Comparison of ENCODE assay signal across 10 mouse cellular contexts in the genomic region with DNA sequence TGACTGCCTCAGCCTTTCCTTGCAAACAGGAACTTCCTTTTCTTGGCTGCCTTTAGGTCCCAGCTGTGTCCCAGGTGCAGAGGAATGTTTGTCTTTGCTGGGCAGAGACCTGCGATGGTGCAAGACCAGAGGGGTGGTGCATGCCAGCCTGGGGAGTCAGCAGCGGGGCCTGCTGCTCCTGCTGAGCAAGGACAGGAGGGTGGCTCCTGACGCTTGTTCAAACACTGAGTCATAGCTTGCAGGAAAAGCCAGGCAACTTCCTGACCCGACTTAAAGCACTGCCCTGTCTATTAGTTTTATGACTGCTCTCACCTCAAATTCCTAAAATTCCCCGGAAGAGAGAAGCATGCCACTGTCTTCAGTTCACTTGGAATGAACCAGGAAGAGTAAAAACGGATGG. TPM values are rescaled to one million over a fixed set of nuclear protein-coding genes. Genes with fewer than 3 reads are reported as not detected.
A peak's percentile ranks its signal among the peaks of the same experiment; 100 is the strongest.
DNase-seq lines count a peak whose midpoint lies in the region; ATAC-seq lines count a peak whose summit lies in the region.
"Had no signal": no experiment of that assay in that cellular context is flagged by ENCODE, and none has a peak within 500 bp of the region (broad histone marks: within the 10 kb centered on the region; RNA-seq: fewer than 3 reads in every experiment).

No protein-coding gene starts in this region.

- H3K9me3 ChIP-seq in heart, embryonic 13.5 days, result no peaks in the 10 kb centered on the region
- no peaks in the 10 kb centered on the region for H3K9me3 ChIP-seq in heart, embryonic 11.5 days (replicated peaks; ENCODE audit: control insufficient read depth, low read length)

- H3K27me3 ChIP-seq in heart, embryonic 13.5 days (replicated peaks), result no peaks in the 10 kb centered on the region
- H3K27me3 ChIP-seq in heart, embryonic 11.5 days (ENCODE audit: control insufficient read depth, insufficient read depth, low read length), result no peaks in the 10 kb centered on the region

- no peak overlapping the region for H3K4me2 ChIP-seq in heart, embryonic 13.5 days
- no peak overlapping the region for H3K4me2 ChIP-seq in heart, embryonic 11.5 days

- 0 out of 2 replicates have a peak overlapping the region, but pooled peaks have one; percentile 33 for H3K9ac ChIP-seq in heart, embryonic 13.5 days
- no peak overlapping the region for H3K9ac ChIP-seq in heart, embryonic 11.5 days (ENCODE audit: low read depth, low read length)

- H3K36me3 ChIP-seq in heart, embryonic 13.5 days, result no peaks in the 10 kb centered on the region
- H3K36me3 ChIP-seq in heart, embryonic 11.5 days (ENCODE audit: control insufficient read depth, insufficient read depth, low read length), result no peaks in the 10 kb centered on the region

- H3K27ac ChIP-seq in heart, embryonic 13.5 days (replicated peaks), result peak overlapping the region; percentile 12; the same call in 1 of the 2 replicates
- H3K27ac ChIP-seq in heart, embryonic 11.5 days (ENCODE audit: low read depth, low read length), result no peak overlapping the region

- DNase-seq in adrenal gland, postnatal 14 days, result peak; percentile 65
- DNase-seq in kidney, postnatal 10 days, result peak; percentile 47
- DNase-seq in lung, postnatal 36 days, result peak; percentile 88
- no peak for DNase-seq in retina, embryonic 14.5 days (ENCODE audit: low spot score)
- DNase-seq in cerebellum, adult 11 months, result no peak
- DNase-seq: midbrain, embryonic 14.5 days; thymus, adult 2 months had no signal

- WGBS in heart, embryonic 13.5 days, result 9% methylated on average over 6 of the region's 6 CpGs
- 9% methylated on average over 6 of the region's 6 CpGs for WGBS in heart, embryonic 11.5 days (ENCODE audit: insufficient replicate concordance)

- H3K4me1 ChIP-seq in heart, embryonic 13.5 days, result peaks cover 33% of the 10 kb centered on the region
- peaks cover 14% of the 10 kb centered on the region for H3K4me1 ChIP-seq in heart, embryonic 11.5 days (ENCODE audit: control insufficient read depth, insufficient read depth, low read length)

- no peak for ATAC-seq in heart, embryonic 13.5 days (ENCODE audit: extremely low read depth, insufficient number of reproducible peaks, low FRiP score, low TSS enrichment)
- ATAC-seq in heart, embryonic 11.5 days (replicated peaks; ENCODE audit: insufficient number of reproducible peaks, low FRiP score, low TSS enrichment), result no peak
- ATAC-seq in monocyte, adult 5-6 weeks (replicated peaks; ENCODE audit: insufficient number of reproducible peaks, low FRiP score, low TSS enrichment, poor library complexity, severe bottlenecking), result no peak

- no peak overlapping the region for H3K4me3 ChIP-seq in heart, embryonic 13.5 days
- H3K4me3 ChIP-seq in heart, embryonic 11.5 days (ENCODE audit: low read depth, low read length), result no peak overlapping the region

RNA-seq across cellular contexts. Expression of gene Tjp1, which starts 57.9 kb away (rescaled TPM):
- 21.2 and 21.9 TPM in 2 replicates for polyA plus RNA-seq in heart, embryonic 13.5 days (2015; fragmentation: Nextera tagmentation; extraction: Ambion mirVana)
- polyA plus RNA-seq in heart, embryonic 11.5 days (2014; fragmentation: Nextera tagmentation; extraction: Ambion mirVana), result 13.3 and 32.3 TPM in 2 replicates
- 96.7 and 105 TPM in 2 replicates for total RNA-seq in adrenal gland, postnatal 14 days (2021)
- 1.8 to 7.8 TPM (median 2.3 TPM) in 3 replicates for total RNA-seq in monocyte, adult 5-6 weeks (2017)

Comparison
In these comparisons a context has a peak if more than half of its experiments do, and no peak if none do; other contexts are left out.
1. DNase-seq: peak in adrenal gland, postnatal 14 days (single experiment), kidney, postnatal 10 days (single experiment) and lung, postnatal 36 days (single experiment); none in retina, embryonic 14.5 days (single experiment) and cerebellum, adult 11 months (single experiment).
2. RNA of gene Tjp1, which starts 57.9 kb away (total RNA-seq): 96.7 to 105 TPM in adrenal gland, postnatal 14 days; 1.8 to 7.8 TPM in monocyte, adult 5-6 weeks; every median in the first group is over 10 times any median in the second.